Mouse (Mus musculus) kidney, adult 2 months (tissue): ENCODE measurements around the gene H2afy.

ENCODE experiments used
- CTCF ChIP-seq: fragments of 200-500 bp; conservative IDR thresholded peaks from 2 replicates; pipeline ENCODE4 v1.5.1; 2011; ENCODE audit warnings: low read depth, mild to moderate bottlenecking, control low read depth, low read length, moderate library complexity, mixed read lengths; ENCODE audit not compliant: insufficient read depth, insufficient read length
- POLR2A ChIP-seq: fragments of 200-500 bp; IDR thresholded peaks from one replicate; pipeline ENCODE4 v1.6.1; 2011; ENCODE audit warnings: low read depth, low read length, control low read depth

GRCm38 (mm10) chr13:56134031-56134430, 2.1 kb downstream of the H2afy start:
- TF ChIP-seq POLR2A (no peak), CTCF (no peak)
